Mouse (Mus musculus) lung, embryonic 15.5 days (tissue): ENCODE measurements around the gene Arhgef2. TPM values are rescaled to one million over a fixed set of nuclear protein-coding genes. Genes with fewer than 3 reads are reported as not detected.

Source experiments
- ATAC-seq: fragments of 200-750 bp; cut with Nextera tagmentation; 2 replicates; pipeline ENCODE4 v1.8.0; 2017; ENCODE audit warnings: moderate number of reproducible peaks, borderline replicate concordance; ENCODE audit not compliant: low FRiP score, low TSS enrichment; ENCODE audit errors: extremely low read depth
- H3K27ac ChIP-seq: fragments of 300-500 bp; sonication (generic); 2 replicates; pipeline ENCODE4 v1.5.1; 2015; ENCODE audit warnings: moderate library complexity, mild to moderate bottlenecking, inconsistent platforms
- H3K27me3 ChIP-seq: fragments of 300-500 bp; sonication (generic); 2 replicates; pipeline ENCODE4 v1.6.1; 2015; ENCODE audit warnings: inconsistent platforms
- H3K36me3 ChIP-seq: fragments of 300-500 bp; sonication (generic); 2 replicates; pipeline ENCODE4 v1.6.1; 2015; ENCODE audit warnings: inconsistent platforms
- H3K4me1 ChIP-seq: fragments of 300-500 bp; sonication (generic); 2 replicates; pipeline ENCODE4 v1.6.1; 2015; ENCODE audit warnings: inconsistent platforms
- H3K4me2 ChIP-seq: fragments of 300-500 bp; sonication (generic); 2 replicates; pipeline ENCODE4 v1.6.1; 2015; ENCODE audit warnings: inconsistent platforms, mild to moderate bottlenecking, moderate library complexity
- H3K4me3 ChIP-seq: fragments of 300-500 bp; sonication (generic); 2 replicates; pipeline ENCODE4 v1.5.1; 2015; ENCODE audit warnings: mild to moderate bottlenecking, inconsistent platforms
- H3K9ac ChIP-seq: fragments of 300-500 bp; sonication (generic); 2 replicates; pipeline ENCODE4 v1.6.1; 2015; ENCODE audit warnings: inconsistent platforms
- H3K9me3 ChIP-seq: fragments of 300-500 bp; sonication (generic); 2 replicates; pipeline ENCODE4 v1.6.1; 2016; ENCODE audit warnings: inconsistent platforms
- WGBS: fragments of 180-500 bp; shearing (Covaris S2); methylation state at CpG from one replicate; pipeline ENCODE4 v1.1.7; 2015; 5-methylcytosine and 5-hydroxymethylcytosine counted together
- polyA plus RNA-seq: library from polyadenylated mRNA; unstranded; fragments of >200 nt; fragmentation: Nextera tagmentation; extraction: Ambion mirVana; gene quantifications from 2 replicates; pipeline ENCODE4 v1.2.1, GENCODE M21; 2015

Arhgef2 gene
- polyA plus RNA-seq, 1 experiment from 2014 or later: 116 TPM

DNA sequence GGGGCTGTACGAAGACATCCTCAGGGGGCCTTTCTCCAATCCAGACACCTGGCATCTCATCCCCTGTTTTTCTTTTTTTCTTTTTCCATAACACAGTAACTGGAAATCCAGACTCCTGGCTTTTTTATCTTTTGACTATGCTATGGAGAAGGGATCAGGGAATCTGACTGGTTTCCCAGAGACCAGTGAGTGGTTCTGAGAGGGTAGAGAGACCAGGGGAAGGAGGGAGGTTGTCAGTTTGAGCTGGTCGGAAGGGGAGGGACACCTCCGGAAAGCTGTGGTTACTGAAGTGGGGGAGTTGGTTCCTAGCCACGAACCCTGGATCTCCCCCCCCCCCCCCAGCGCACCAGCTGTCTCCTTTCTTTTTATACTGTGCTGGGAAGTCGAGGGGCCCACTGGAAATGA, 17.2 kb downstream of the Arhgef2 start:
- Histone ChIP-seq H3K9ac (peak overlapping the region; percentile 95), H3K4me1 (peaks cover 69% of the 10 kb centered on the region), H3K9me3 (no peaks in the 10 kb centered on the region), H3K27me3 (no peaks in the 10 kb centered on the region), H3K4me3 (peak overlapping the region; percentile 89), H3K36me3 (0 out of 2 replicates have a peak, but pooled peaks cover 5% of the 10 kb centered on the region), H3K27ac (peak overlapping the region; percentile 98), H3K4me2 (peak overlapping the region; percentile 69)
- WGBS: 0% methylated on average over 5 of the region's 6 CpGs
- ATAC-seq: 0 out of 2 replicates have a peak, but pooled peaks have one; percentile 12

DNA sequence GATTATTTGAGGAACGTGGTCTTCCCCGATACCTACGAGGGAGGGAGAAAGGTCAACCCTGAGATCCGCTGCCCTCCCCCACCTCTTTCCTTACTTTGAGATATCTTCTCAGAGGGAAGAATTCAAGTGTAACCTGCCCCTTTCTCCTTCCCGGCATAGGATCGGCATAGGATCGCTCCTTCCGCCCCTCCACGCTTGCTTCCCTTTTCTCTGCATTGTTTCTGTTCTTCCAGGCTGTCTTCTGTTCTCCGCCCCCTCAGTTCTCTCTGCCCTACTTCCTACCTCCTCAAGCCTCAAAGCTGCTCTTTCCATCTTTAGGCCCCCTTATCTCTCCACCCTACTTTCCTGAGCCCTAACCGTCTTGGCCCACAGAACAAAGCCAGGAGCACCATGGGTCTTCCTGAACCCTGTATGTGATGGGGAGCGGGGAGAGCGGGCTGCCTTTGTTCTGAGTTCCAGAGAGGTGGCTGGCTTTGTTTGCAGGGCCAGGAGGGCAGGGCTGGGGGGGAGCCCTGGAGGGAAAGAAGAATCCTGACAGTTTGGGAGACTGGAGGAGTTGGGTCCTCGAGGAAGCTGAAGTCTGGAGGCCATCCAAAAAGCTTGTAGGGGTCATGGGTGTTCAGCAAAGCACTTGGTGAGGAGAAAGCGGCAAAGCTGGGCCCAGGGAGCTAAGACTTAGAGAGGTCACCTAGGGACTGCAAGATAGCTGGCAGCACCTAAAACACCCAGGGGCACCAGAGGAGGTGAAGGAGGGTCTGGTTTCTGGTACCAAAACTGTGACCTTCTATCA, 17.8 kb downstream of the Arhgef2 start:
- H3K27me3 ChIP-seq: no peaks in the 10 kb centered on the region
- H3K4me1 ChIP-seq: peaks cover 68% of the 10 kb centered on the region
- H3K9me3 ChIP-seq: no peaks in the 10 kb centered on the region
- peak overlapping the region; percentile 89 for H3K4me3 ChIP-seq
- ATAC-seq: no peak
- peak overlapping the region; percentile 69 for H3K4me2 ChIP-seq
- 0 out of 2 replicates have a peak, but pooled peaks cover 5% of the 10 kb centered on the region for H3K36me3 ChIP-seq
- H3K27ac ChIP-seq: peak overlapping the region; percentile 98
- WGBS: 1% methylated on average over 15 of the region's 15 CpGs
- H3K9ac ChIP-seq: peak overlapping the region; percentile 95

DNA sequence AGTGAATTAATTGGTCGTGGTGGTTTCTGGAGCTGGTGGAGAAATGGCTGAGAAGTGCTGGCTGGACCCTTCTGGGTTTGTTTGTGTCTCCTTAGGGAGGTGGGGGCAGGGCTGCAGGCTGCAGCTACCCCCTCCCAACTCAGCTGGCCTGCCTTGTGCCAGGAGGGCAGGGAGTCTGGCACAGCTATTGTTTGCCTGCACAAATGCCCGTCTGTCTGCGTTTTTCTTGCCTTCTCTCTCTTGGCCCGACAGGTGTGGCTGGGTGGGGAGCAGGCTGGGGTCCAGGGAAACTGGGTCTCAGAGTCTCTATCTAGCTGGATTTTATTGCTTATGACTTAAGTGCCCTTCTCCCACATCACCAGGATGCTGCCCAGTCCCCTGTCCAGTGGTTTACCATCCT, 18.6 kb downstream of the Arhgef2 start:
- 15% methylated on average over 4 of the region's 4 CpGs for WGBS

DNA sequence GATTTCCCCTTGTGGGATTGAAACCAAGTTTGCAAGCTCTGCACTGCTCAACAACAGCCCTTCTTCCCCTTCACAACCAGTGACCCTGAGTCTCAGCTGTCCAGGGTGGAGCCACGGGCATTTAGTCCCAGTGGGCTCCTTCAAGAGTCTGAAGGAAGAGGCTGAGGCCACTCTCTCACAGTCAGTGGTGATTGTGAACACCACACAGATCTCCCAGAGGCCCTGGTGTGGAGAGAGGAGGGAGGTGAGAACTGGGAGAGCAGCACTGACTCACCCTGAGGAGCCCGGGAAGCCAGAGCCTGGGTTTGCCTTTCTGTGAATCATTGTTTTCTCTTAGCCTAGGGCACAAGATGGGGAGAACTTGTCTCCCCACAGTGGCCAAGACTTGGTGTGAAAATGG, 19.2 kb downstream of the Arhgef2 start:
- no peak for ATAC-seq
- Histone ChIP-seq H3K4me1 (peaks cover 71% of the 10 kb centered on the region), H3K4me2 (peak overlapping the region; percentile 69), H3K9me3 (no peaks in the 10 kb centered on the region), H3K9ac (no peak overlapping the region; the same call in 1 of the 2 replicates), H3K36me3 (peaks cover 11% of the 10 kb centered on the region; the same call in 1 of the 2 replicates), H3K27ac (peak overlapping the region; percentile 98), H3K4me3 (0 out of 2 replicates have a peak overlapping the region, but pooled peaks have one; percentile 89), H3K27me3 (no peaks in the 10 kb centered on the region)
- WGBS: 29% methylated on average over 2 of the region's 2 CpGs

More for the DNA sequence above, 18.6 kb downstream of the Arhgef2 start:
- Histone ChIP-seq H3K27ac (peak overlapping the region; percentile 98), H3K4me2 (peak overlapping the region; percentile 69), H3K27me3 (no peaks in the 10 kb centered on the region), H3K9ac (0 out of 2 replicates have a peak overlapping the region, but pooled peaks have one; percentile 95), H3K9me3 (no peaks in the 10 kb centered on the region), H3K4me3 (peak overlapping the region; percentile 89), H3K4me1 (peaks cover 71% of the 10 kb centered on the region), H3K36me3 (peaks cover 5% of the 10 kb centered on the region; the same call in 1 of the 2 replicates)
- no peak for ATAC-seq

DNA sequence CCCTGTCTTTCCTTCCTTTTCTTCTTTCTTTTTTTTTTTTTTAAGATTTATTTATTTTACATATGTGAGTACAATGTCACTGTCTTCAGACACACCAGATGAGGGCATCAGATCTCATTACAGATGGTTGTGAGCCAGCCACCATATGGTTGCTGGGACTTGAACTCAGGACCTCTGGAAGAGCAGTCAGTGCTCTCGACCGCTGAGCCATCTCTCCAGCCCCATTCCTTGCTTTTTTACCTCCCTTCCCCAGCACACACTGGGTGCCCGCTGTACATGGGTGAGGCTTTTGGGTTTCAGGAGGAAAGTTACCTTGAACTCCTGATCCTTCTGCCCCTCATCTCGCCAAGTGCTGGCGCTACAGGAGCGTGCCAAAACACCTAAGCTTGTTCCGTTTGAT, 19.8 kb downstream of the Arhgef2 start:
- peaks cover 71% of the 10 kb centered on the region for H3K4me1 ChIP-seq
- no peak overlapping the region for H3K27ac ChIP-seq
- WGBS: 74% methylated on average over 7 of the region's 7 CpGs
- ATAC-seq: no peak
- H3K27me3 ChIP-seq: no peaks in the 10 kb centered on the region
- H3K4me2 ChIP-seq: peak overlapping the region; percentile 69; the same call in 1 of the 2 replicates
- peaks cover 16% of the 10 kb centered on the region; the same call in 1 of the 2 replicates for H3K36me3 ChIP-seq
- H3K4me3 ChIP-seq: no peak overlapping the region
- H3K9me3 ChIP-seq: no peaks in the 10 kb centered on the region
- no peak overlapping the region; the same call in 1 of the 2 replicates for H3K9ac ChIP-seq

DNA sequence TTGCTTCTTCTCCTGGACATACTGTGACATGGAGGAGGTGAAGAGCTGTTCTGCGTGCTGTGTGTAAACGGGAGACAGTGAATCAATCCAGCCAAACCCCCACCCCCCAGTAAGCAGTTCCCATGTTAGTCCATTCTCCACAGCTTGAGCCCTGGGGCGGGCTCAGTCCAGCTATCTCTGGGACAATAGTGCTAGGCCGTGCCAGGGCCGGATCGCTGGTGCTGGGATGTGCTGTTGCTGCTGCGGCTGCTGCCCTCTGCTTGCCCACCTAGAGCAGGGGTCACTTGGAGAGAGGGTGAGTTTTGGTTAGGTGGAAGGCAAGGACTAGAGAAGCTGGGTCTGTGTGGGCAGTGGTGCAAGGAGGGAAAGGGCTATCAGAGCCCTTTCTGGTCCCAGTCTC, 20.6 kb downstream of the Arhgef2 start:
- Histone ChIP-seq H3K27me3 (no peaks in the 10 kb centered on the region), H3K36me3 (peaks cover 24% of the 10 kb centered on the region), H3K4me3 (no peak overlapping the region), H3K4me2 (no peak overlapping the region), H3K27ac (no peak overlapping the region; the same call in 1 of the 2 replicates), H3K9me3 (no peaks in the 10 kb centered on the region), H3K9ac (no peak overlapping the region), H3K4me1 (peaks cover 77% of the 10 kb centered on the region)
- no peak for ATAC-seq
- 60% methylated on average over 7 of the region's 7 CpGs for WGBS

DNA sequence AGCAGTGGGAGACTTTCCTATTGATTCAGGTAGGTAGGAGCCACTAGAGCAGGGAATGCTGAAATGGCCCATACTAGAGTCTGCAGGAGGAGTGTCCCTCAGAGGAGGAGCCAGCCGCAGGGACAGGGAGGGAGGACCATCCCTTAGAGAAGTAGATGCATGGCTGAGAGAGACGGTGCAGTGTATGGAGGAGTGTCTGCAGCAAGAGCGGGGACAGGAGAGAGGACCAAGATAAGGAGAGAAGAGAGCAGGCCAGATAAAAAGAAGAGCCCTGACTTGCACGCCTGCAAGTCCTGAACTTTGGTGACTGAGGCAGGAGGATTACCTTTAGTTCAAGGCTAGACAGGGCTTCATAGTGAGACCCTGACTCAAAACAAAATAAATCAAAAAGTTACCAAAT, 21.3 kb downstream of the Arhgef2 start:
- peaks cover 32% of the 10 kb centered on the region for H3K36me3 ChIP-seq

DNA sequence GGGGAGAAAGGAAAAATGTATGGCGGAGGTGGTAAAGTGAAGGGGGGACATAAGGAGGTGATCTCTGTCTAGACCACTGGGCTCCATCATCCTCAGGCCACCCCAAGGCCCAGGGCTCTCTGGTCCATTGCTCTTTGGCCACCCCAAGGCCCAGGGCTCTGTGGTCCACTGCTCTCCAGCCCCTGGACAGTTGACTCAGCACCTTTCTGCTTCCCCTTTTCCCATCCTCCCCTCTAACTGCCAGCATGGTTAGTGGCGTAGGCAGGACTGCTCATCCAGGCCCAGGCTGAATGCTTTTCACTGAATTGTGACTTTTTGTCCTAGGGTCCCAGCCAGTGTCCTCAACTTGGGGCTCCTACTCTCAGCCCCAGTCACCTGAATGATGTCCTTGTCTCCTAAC, 21.8 kb downstream of the Arhgef2 start:
- no peak overlapping the region for H3K4me2 ChIP-seq
- H3K4me1 ChIP-seq: peaks cover 79% of the 10 kb centered on the region
- no peak for ATAC-seq
- H3K9me3 ChIP-seq: no peaks in the 10 kb centered on the region
- H3K4me3 ChIP-seq: no peak overlapping the region
- 73% methylated on average over 2 of the region's 2 CpGs for WGBS
- H3K27ac ChIP-seq: peak overlapping the region; percentile 15; the same call in 1 of the 2 replicates
- no peaks in the 10 kb centered on the region for H3K27me3 ChIP-seq
- H3K9ac ChIP-seq: no peak overlapping the region
- peaks cover 36% of the 10 kb centered on the region for H3K36me3 ChIP-seq

More for the DNA sequence above, 21.3 kb downstream of the Arhgef2 start:
- 0 out of 2 replicates have a peak overlapping the region, but pooled peaks have one; percentile 15 for H3K27ac ChIP-seq
- peaks cover 79% of the 10 kb centered on the region for H3K4me1 ChIP-seq
- no peaks in the 10 kb centered on the region for H3K9me3 ChIP-seq
- H3K4me3 ChIP-seq: no peak overlapping the region
- 43% methylated on average over 4 of the region's 4 CpGs for WGBS
- no peak overlapping the region for H3K4me2 ChIP-seq
- H3K27me3 ChIP-seq: no peaks in the 10 kb centered on the region
- H3K9ac ChIP-seq: no peak overlapping the region
- ATAC-seq: no peak

DNA sequence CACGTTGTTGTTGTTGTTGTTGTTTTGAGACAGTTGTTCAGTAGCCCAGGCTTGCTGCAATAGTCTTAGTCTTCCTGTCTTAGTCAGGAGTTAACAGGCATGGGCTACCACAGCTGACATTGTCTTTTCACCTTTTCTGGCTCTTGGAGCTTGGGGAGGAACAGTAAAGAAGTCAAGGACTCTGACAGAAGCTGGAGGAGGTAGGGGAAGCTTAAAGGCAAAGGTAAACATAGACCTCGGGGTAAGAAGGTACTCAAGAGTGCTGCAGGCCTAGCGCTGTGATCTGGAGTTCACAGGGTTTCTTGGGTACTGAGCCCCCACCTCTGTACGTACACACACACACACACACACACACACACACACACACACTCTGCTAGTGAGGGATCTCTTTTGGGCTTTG, 23.0 kb downstream of the Arhgef2 start:
- Histone ChIP-seq H3K36me3 (peaks cover 48% of the 10 kb centered on the region), H3K27me3 (no peaks in the 10 kb centered on the region), H3K9ac (no peak overlapping the region), H3K9me3 (no peaks in the 10 kb centered on the region), H3K4me2 (no peak overlapping the region), H3K4me1 (peaks cover 73% of the 10 kb centered on the region), H3K27ac (peak overlapping the region; percentile 53), H3K4me3 (no peak overlapping the region)
- ATAC-seq: peak; percentile 37; the same call in 1 of the 2 replicates
- 42% methylated on average over 4 of the region's 4 CpGs for WGBS

DNA sequence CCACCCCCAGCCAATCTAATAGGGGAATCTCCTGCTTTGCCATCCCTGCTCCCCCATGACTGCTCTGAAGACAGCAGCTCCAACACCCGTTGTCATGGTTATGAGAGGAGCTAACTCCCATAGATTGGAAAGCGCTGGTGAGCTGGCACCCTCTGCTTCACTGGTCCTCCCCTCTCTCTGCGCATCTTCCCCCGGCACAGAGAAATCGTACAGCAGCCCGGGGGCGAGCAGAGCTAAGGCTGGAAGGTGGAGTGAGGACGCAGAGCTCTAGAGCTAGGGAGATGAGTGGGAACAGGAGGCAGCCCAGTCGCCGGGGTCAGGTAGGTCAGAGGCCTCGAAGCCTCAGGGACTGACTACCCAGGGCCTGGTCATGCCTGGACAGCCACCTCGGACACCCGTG, 23.5 kb downstream of the Arhgef2 start:
- ATAC-seq: no peak
- no peak overlapping the region for H3K4me2 ChIP-seq
- H3K27ac ChIP-seq: peak overlapping the region; percentile 53
- WGBS: 69% methylated on average over 13 of the region's 13 CpGs
- peaks cover 53% of the 10 kb centered on the region for H3K36me3 ChIP-seq
- no peak overlapping the region for H3K9ac ChIP-seq
- peaks cover 69% of the 10 kb centered on the region for H3K4me1 ChIP-seq
- no peaks in the 10 kb centered on the region for H3K9me3 ChIP-seq
- H3K4me3 ChIP-seq: no peak overlapping the region
- no peaks in the 10 kb centered on the region for H3K27me3 ChIP-seq

DNA sequence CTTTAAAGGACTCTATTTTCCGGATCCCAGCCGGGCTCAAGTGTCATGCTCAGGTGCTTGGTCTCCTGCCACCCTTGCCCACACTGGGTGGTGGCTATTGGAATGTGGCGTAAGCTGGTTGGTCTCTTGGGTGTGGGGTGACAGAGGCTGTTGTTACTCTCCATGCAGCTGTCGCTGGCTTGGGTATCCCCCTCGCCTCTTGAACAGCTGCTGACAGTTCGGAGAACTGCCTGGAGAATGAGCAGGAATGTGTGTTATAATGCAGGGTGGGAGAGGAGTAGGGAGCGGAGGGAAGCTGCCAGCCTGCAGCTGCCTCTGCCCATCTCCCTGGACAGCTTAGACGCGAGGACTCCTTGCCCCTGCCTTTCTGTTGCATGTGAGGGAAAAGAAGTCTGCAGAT, 24.3 kb downstream of the Arhgef2 start:
- ATAC-seq: no peak
- no peak overlapping the region for H3K9ac ChIP-seq
- WGBS: 57% methylated on average over 9 of the region's 9 CpGs
- H3K36me3 ChIP-seq: peaks cover 61% of the 10 kb centered on the region
- no peaks in the 10 kb centered on the region for H3K9me3 ChIP-seq
- H3K27ac ChIP-seq: peak overlapping the region; percentile 22
- H3K27me3 ChIP-seq: no peaks in the 10 kb centered on the region
- no peak overlapping the region for H3K4me3 ChIP-seq
- peaks cover 61% of the 10 kb centered on the region for H3K4me1 ChIP-seq
- H3K4me2 ChIP-seq: no peak overlapping the region

DNA sequence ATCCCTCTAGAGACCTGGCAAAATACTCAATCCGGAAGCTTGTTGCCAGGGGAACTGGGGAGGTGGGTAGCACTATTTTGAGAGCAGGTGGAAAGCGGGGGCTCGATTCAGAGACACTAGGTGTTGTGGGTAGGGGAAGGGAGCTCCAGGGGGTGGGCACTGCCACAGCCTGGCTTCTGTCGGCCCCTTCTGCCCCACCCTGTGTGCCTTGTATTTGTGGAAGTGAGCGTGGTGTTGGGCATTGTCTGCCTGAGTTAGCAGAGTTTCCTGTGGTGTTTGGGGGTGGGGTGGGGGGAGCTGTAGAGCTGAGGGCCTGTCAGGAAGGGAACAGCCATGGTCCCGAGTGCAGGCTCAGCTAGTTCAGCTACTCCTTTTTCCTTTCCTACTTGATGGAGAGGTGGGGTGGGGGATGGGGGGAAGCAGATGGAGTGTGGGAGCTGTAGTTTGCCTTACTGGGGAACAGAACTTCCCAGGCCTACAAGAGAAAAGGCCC, 25.1 kb downstream of the Arhgef2 start:
- peaks cover 52% of the 10 kb centered on the region for H3K4me1 ChIP-seq
- peaks cover 65% of the 10 kb centered on the region for H3K36me3 ChIP-seq
- WGBS: 54% methylated on average over 6 of the region's 6 CpGs
- 0 out of 2 replicates have a peak overlapping the region, but pooled peaks have one; percentile 22 for H3K27ac ChIP-seq
- H3K9me3 ChIP-seq: no peaks in the 10 kb centered on the region
- no peak overlapping the region; the same call in 1 of the 2 replicates for H3K4me2 ChIP-seq
- no peaks in the 10 kb centered on the region for H3K27me3 ChIP-seq
- H3K9ac ChIP-seq: no peak overlapping the region
- peak; percentile 39 for ATAC-seq
- H3K4me3 ChIP-seq: no peak overlapping the region
